Mouse (Mus musculus) brain, embryonic 14.5 days (tissue): ENCODE data around the gene Fam20a.

Experiments
- CTCF ChIP-seq: fragments of 200-500 bp; IDR thresholded peaks from 2 replicates; pipeline ENCODE4 v1.5.1; 2012; ENCODE audit warnings: inconsistent platforms, mild to moderate bottlenecking, moderate library complexity, borderline replicate concordance; ENCODE audit not compliant: insufficient read depth, insufficient read length; ENCODE audit errors: extremely low read depth
- POLR2A ChIP-seq: fragments of 200-500 bp; IDR thresholded peaks from 2 replicates; pipeline ENCODE4 v1.6.1; 2012; ENCODE audit warnings: mild to moderate bottlenecking, inconsistent platforms, borderline replicate concordance; ENCODE audit not compliant: poor library complexity, insufficient read depth, insufficient read length, severe bottlenecking; ENCODE audit errors: extremely low read depth

DNA sequence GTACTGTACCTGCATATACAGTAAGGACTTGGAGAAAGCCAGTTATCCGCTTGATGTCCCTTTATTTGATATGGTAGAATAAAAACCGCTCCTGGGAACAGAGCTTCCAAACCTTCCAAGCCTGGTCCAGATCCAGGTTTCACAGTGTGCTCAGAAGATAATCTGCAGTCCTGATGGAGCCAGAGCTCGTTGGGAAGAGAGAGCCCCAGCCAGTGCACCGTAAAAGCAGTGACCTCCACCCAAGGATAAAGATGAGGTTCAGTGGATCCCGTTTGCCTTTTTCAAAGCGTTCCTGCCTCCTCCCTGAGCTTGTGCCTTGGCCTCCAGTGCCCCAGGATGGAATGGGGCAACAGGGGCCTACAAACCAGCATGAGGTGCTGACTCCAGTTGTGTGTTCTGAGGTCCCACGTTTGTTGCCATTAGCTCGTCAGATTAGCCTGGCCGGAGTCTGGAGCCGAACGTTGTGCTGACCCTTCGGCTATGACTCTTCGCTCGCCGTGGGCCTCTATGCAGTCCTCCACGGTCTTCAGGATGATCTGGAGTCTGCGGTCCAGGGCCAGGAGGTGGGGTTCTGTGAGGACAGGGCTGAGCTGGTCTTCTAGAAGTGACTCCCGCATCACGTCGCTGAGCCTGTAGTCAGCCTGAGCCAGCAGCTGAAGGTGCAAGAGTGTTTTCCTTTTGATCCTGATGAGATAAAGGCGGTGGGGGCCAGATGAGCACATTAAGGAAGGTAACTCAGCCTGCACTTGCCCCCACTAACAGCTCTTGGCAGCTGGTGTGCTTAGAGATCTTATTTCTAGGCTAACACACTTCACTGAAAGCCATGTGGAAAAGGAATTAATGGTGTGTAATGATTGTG, 49.0 kb downstream of the Fam20a start:
- no peak for TF ChIP-seq CTCF
- no peak for TF ChIP-seq POLR2A
